Mouse (Mus musculus) ovary, postnatal 36 days (tissue): ENCODE results near the gene Dst.

Experiments
- DNase-seq: peaks from one replicate; pipeline ENCODE4 v3.0.0; 2022; ENCODE audit warnings: low spot score, mixed read lengths

The Dst gene

GRCm38 (mm10) chr1:33980420-33980819 lies 72.4 kb downstream of the Dst start:
- DNase-seq, result no peak

DNA sequence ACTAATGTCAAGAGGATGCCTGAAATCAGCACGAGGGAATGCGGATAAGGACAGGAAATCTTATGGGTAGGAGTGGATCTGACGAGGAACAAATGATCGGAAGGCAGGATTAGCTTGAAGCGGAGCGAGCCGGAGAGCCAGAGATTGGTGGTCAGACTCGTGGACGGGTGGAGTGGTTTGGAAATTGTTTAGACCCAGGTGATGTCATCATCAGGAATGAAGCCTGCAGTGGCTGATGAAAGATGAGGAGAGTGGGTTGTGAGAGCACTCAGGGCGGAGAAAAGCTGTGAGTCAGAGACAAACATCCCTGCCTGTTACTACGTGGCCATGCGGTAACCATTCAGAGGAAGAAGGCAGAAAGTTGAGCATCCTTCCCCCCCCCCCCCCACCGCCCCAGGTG lies 81.6 kb downstream of the Dst start:
- DNase-seq, result no peak

- DNase-seq, result no peak
These were observed 83.0 kb downstream of the Dst start for GRCm38 (mm10) chr1:33991067-33991466.

- no peak for DNase-seq
These were observed 84.8 kb downstream of the Dst start for GRCm38 (mm10) chr1:33992810-33993209.

DNA sequence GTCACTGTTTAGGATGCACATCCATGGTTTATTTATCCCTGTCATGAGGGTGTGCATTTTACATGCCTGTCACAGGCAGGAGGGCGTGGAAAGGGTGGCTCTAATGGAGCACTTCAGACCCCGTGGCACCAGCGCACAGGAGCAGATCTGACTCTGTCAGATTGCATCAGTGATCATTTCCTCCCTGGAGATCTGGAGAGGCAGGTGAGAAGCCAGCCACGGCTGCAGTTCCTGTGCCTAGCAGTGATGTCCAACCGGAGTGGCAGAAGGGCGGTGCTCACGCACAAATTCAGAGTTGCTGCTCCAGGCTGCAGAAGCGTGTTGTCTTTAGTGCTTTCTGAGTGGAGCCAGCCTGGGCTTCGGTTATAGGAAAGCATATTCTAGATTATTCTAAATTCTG lies 86.2 kb downstream of the Dst start:
- no peak for DNase-seq

DNA sequence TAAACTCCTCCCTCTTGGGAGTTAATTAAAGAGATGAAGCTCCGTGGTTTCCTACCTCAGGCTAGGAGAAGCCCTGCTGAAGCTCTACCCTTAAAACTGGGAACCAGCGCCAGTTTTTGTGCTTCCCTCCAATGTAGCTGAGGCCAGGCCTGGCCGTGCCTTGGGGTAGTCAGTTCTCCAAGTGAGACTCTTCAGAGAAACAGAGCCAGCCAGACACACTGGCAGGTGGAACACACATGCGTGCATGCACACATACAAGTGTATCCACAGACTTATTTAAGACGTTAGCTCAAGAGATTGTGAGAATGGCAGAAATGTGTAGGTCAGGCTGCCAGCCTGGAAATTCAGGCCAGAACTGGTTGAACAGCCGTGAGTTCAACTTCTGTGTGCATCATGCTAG lies 87.4 kb downstream of the Dst start:
- DNase-seq, result no peak

GRCm38 (mm10) chr1:33996105-33996887 lies 88.3 kb downstream of the Dst start:
- DNase-seq, result no peak

- DNase-seq, result no peak
These were observed 94.3 kb downstream of the Dst start for GRCm38 (mm10) chr1:34002321-34002720.

GRCm38 (mm10) chr1:34002970-34003369 lies 94.9 kb downstream of the Dst start:
- no peak for DNase-seq

GRCm38 (mm10) chr1:34005238-34005725 lies 97.3 kb downstream of the Dst start:
- DNase-seq, result no peak

GRCm38 (mm10) chr1:34005726-34006638 lies 98.0 kb downstream of the Dst start:
- peak; percentile 54 for DNase-seq

DNA sequence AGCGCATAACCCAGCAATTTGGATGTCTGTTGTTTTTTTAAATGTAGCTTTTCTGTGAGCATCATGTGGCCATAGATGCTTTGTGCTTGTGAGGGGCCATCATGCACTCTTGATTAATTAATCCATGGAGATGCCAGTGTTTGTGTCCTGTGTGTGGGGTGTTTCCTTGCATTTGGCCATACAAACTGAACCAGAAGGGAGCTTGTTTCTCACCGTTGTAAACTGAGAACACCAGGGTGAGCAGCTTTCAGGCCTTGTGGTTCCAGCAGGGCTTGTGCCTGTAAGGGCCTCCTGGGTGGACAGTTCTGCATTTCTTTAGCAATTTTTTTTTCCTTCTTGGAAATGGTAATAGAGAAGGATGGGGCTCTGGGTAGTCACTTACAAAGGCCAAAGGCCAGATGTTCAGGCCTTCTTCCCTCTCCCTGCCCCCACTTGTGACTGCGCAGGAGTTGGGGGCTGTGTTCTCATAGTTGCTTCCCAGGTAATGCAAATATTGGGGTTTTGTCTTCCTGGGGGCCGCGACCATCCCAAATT lies 98.9 kb downstream of the Dst start:
- DNase-seq, result no peak

DNA sequence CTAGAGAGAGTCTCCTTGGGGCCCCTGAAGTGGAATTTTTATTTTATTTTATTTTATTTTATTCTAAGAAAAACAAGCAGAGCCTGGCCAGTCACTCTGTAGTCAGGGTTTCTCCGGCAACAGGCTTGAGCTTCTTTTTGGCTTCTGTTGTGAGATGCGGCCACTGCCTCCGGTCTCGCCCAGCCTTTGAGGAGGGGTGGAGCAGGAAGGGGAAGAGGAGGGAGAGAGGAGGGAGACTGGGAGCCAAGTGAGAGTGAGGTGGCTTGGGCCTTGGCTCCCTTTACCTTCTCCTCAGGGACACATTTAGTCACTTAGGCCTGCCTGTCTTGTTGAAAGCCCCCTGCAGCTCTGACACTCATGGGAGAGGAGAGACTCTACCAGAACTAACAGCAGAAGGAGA lies 99.4 kb downstream of the Dst start:
- DNase-seq, result no peak

DNA sequence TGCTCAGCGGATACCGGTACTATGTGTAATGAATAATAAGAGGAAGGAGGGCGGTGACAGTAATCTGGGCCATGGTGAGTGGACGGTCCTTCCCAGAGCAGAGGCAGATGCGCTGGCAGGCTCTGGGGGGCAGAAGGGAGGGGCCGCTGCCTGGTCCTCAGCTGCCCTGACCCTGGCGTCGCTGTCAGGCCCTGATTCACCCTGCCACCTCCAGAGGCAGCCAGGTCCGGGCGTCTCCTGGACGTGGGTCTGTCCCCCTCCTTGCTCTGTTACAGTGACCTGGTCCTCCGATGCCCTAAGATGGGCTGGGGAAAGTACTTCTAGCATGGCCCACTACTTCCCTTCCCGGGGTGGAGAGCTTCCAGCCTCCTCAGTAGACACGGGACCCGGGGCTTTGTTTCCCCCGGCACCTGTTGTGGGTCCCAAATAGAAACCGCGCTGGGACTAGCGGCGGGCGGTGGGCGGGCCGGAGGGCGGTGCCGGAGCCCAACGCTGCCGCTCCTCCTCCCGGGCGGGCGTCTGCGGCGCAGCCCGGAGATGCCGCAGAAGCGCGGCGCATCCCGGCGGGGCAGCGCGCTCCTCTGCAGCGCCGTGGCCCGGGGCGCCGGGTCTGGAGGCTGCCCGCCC lies 103.1 kb downstream of the Dst start:
- peak; percentile 77 for DNase-seq

DNA sequence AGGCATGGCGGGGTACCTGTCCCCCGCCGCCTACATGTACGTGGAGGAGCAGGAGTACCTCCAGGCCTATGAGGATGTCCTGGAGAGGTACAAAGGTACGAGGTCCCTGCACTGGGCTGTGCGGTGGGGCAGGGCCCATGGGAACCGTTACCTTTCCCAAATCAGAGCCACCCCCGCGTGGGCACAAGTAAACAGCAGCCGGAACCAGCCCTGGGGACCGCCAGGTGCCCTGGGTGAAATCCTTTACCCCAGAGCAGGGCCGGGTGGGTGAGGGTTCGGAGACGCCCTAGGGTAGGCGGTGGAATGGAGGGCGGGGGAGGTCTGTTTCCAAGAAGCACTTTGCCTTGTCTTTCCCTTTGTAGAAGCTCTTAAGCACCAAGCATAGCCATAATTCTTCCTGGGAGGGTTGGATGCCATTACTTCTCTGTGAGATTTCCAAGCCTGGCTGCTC lies 103.8 kb downstream of the Dst start:
- DNase-seq, result peak; percentile 21

DNA sequence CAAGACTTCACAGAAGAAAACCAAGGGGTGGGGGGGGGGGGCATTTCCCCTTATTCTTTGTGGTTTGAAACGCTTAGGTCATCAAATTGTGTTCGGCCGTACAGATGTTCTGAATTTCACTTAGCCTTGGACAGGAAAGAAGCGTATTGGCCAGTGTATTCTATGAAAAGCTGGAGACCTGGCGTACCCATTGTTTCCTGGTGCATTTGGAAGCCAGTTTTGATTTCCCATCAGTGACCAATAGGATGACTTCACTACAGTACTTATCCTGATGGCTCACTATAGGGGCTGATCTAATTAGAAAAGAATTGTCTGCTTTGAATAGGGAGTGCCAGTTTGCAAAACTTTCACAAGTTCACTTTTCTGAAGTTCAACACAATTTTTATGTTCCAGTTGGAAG lies 105.5 kb downstream of the Dst start:
- DNase-seq, result no peak

DNA sequence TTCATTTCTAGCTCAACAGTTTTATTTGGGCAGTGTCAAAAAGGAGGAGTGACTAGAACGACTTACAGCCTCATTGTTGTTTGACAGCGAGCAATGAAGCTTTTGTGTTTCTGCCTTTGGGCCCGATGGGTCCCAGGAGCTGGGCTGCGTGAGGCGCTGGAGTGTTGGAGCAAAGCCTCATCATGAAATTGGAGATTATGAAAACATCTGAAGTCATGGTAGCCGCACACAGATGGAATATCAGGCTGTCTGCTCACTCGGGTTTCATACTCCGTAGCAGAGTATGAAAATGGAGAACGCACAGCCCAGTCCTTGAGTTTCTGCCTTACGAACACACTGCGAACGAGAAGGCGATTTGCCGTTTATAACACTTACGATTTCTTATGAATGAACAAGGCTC lies 108.8 kb downstream of the Dst start:
- no peak for DNase-seq

DNA sequence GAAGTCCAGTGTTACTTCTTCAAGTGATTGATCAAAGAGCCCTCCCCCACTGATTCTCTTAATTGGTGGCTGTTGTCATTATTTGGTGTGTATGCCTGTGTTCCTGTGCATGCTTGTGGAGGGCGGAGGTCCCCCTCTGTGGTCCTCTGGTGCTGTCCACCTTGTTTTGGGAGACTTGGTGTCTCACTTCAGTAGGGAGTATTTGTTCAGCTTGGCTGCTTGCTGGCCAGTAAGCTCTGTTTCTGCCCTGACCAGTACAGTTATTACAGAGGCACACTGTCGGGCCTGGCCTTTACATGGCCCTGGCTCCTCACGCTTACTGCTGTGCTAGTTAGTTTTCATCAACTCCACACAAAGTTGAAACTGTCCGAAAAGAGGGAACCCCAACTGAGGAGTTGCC lies 109.3 kb downstream of the Dst start:
- no peak for DNase-seq

- no peak for DNase-seq
These were observed 112.6 kb downstream of the Dst start for GRCm38 (mm10) chr1:34020599-34020998.

DNA sequence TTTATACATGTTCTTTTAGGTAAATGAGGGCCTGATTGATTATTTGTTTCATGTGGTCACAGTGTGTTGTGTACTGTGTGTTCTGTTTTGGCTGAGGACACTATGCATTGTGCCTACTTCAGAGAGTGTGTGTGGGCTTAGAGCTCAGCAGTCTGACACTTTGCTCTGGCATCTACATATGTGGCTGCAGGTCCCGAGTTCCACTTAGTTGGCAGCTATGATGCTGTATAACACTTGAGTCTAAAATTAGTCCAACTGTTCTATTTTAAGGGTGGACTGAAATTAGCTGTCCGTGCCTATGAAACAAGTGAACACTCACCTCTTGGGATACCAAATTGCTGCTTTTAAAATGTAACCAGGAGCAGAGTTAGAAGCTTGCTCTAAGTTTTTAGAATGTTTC lies 113.5 kb downstream of the Dst start:
- DNase-seq, result no peak

- DNase-seq, result no peak
These were observed 115.1 kb downstream of the Dst start for GRCm38 (mm10) chr1:34023154-34023553.

- no peak for DNase-seq
These were observed 117.9 kb downstream of the Dst start for GRCm38 (mm10) chr1:34025879-34026278.
